Mouse (Mus musculus): ENCODE data around the gene Gusb.

Gusb gene

DNA sequence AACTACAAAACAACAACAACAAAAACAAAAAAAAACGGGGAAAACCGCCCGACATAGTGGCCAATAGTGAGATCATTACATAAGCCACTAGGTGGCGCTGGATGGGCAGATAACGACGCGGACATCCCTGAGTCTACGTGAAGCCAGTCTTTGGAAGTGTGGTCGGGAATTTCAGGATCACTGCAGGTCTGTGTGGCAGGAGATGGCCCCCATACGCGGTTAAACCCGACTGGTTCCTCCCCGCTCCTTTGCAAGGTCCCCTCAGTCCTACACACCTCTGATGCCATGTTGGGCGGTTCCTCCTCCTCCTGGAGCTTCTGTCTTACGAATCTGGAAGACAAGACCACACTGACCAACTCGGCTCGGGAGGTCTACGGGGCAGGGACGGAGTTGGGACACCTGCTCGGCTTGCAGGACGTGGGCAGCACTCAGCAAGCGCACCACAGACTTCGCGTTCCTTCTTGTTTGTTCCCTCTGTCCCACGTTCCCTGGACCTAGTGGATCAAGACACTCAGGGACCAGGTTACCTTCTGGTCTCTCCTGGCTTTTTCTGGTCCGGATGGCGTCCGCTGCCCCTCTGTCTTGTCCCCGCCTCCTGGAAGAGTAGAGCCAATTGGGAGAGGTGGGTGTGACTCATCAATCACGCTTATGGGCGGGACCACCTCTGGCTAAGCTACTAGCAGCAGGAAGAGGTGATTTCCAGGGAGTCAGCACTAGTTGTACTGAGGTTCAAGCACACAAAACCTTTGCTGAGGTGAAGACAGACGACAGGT lies 21.1 kb upstream of the Gusb start:
- DNase-seq (ENCODE audit: low read depth, low spot score): peak; percentile 93

DNA sequence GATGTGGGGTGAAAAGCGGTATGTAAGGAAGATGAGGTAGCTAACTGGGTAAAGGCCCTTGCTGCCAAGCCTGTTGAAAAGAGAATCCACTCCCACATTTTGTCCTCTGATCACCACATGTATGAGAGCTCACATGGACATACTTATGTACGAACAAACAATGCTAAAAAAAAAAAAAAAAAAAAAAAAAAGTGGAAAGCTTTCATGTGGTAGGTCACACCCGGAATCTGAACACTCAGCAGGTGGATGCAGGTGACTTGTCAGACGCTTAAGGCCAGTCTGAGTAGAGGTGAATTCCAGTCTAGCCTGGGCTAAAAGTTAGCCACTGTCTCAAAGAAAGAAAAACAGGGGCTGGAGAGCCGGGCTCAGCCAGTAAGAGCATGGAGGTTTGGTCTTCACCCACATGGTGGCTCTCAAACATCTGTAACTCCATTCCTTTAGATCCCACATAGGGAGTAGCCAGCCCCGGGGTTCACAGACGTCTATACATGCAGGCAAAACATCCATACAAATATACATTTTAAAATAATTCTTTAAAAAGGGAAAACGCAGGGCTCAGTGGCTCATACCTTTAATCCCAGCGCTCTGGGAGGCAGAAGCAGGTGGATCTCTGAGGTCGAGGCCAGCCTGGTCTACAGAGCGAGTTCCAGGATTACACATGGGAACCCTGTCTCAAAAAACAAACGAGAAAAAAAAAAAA lies 20.4 kb upstream of the Gusb start:
- DNase-seq (ENCODE audit: low read depth, low spot score): no peak

DNA sequence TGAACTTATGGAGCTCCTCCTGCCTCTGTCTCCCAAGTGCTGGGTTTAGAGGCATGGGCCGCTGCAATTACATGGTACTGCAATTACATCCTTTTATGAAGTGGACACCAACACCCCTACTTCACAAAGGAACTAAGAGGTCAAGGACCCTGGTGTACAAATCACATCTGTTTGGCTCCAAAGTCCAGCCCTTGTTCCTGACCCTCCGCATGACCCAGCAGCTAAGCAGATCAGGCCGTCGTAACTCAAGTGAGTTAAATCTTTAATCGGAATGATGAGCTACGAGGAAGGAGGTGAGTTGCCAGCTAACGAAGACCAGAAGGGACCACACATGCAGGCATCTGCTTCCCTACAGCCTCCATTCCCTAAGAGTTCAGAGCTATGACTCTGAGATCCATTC lies 19.5 kb upstream of the Gusb start:
- DNase-seq (ENCODE audit: low read depth, low spot score): no peak

DNA sequence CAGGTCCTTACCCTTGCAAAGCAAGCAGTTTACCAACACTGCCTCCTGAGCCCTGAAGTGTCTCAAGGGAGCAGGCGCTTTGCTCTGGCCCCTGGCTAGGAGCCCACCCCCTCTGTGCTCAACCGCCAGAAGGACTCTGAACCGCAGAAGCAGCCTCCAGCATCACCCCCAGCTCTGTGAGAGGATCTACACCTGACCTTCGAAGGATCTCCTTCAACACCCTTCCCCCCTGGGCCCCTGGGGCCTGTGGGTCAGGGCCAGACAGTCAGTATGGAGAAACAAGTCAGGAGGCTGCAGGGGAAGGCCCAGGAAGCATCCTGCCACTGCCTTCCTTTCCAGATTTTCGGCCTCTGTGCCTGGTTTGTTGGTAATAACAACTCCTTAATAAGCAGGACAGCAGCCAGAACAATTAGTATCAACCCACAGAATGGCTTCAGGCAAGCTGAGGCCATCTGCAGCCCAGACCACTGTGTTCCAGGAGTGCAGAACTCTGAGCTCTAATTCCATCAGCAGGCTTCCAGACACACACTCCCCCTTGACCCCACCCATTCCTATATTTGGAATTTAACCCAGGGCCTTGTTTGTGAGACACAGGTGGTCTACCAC lies 18.6 kb upstream of the Gusb start:
- DNase-seq (ENCODE audit: low read depth, low spot score): no peak

DNA sequence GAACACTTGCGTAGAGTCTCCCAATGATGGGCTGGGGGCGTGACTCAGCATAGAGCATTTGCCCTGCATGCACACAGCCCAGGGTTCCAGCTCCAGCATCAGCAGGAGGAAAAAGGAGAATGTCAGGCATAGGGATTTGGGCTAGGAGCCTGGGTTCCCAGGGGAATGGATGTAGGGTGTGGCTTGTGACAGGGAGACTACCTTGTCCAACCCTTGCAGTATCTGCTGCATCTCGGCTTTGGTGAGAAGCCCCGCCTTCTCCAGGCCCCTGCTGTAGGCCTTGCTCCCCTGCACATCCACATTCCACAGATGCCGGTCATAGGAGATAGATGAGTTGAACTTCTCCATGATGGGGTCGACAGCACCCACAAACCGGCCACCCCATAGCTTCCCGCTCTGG lies 16.6 kb upstream of the Gusb start:
- DNase-seq (ENCODE audit: low read depth, low spot score): no peak

DNA sequence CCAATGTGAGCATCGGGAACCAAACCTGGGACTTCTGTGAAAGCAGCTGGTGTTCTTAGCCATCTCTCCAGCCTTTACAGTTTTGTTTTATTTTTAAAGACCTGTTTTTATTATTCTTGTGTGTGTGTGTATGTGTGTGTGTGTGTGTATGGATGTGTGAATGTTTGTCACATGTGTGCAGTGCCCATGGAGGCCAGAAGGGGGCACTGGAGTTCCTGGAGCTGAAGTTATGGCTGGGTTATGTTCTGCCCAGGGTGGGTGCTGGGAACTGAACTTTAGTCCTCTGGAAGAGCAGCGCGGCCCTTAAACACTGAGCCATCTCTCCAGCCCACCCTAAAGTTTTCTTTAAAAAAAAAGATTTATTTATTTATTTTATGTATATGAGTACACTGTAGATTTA lies 12.3 kb upstream of the Gusb start:
- no peak for DNase-seq (ENCODE audit: low read depth, low spot score)

DNA sequence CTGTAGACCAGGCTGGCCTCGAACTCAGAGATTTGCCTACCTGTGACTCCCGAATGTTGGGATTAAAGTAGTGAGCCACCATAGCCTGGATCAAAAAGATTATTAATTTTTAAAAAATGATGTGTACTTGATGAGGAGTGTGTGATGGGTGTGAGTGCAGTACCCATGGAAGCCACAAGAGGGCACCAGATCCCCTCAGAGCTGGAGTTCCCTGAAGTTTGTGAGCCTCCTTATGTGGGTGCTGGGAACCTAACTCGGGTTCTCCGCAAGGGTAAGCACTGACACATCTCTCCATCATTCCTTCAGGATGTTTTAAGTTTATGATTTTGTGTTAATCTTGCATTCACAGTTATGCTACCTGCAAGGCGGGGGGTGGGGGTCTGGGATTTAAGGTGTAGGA lies 8.1 kb upstream of the Gusb start:
- DNase-seq (ENCODE audit: low read depth, low spot score): no peak

DNA sequence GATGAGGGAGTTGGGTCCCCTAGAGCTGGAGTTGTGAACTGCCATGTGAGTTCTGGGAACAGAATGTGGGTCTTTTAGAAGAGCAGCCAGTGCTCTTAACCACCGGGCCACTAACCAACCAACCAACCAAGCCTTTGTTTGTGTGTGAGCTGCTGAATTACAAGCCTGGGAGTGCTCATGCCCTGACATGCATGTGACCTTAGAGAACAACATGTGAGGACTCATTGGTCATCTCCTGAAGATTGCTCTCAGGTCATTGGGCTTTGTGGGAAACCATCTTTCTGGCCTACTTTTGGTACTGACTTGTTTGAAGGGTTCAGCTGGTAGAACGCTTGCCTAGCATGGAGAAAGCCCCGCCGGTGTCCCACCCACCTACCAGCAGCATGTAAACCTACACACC lies 6.9 kb upstream of the Gusb start:
- no peak for DNase-seq (ENCODE audit: low read depth, low spot score)

DNA sequence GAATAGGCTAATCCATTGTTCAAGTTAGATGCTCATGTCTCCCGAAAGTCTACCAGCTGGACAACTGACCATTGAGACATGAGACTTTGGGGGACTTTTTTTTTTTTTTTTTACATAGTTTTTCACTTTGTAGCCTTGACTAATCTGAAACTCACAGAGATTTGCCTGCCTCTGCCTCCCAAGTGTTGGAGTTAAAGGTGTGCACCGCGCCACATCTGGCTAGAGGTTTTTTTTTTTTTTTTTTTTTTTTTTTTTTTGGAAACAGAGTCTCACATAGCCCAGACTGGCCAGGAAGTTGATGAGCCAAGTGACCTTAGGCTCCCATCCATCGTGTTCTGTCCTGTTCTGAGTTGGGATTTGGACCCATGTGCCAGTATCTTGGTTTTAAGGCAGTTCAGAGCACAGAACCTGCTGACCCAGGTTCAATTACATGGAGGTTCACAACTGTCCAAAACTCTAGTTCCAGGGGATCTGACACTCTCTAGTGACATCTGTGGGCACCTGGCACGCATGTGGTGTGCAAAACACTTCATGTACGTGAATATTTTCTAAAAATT lies 5.3 kb upstream of the Gusb start:
- no peak for DNase-seq (ENCODE audit: low read depth, low spot score)

DNA sequence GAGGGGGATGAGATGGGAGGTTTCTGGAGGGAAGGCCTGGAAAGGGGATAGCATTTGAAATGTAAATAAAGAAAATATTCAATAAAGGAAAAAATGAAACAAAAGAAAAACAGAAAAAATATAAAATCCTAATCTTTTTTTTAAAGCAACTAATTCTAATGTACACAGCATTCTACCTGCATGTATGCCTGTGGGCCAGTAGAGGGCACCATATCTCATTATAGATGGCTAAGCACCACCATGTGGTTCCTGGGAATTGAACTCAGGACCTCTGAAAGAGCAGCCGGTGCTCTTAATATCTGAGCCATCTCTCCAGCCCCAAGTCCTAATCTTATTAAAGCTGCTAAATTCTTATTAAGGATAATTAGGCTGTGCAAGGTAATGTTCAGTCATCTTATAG lies 4.5 kb upstream of the Gusb start:
- peak; percentile 53 for DNase-seq (ENCODE audit: low read depth, low spot score)

DNA sequence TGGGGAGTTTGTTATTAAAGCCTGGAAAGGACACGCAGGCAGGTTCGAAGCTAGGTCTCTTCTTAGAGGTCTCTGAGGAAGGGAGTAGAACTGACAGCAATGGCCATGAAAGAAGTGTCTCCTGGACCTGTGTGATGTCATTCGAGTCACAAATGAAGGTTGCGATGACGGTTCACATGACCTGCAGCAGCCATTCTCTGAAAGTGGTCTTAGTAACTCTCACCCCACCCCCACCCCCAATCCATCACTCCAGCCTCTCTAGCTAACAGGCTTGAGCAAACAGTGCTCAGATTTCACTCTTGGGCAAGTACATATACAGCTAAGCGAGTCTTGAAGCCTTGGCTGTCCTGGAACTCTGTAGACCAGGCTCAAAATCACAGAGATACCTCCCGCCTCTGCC lies 380 bp upstream of the Gusb start:
- DNase-seq (ENCODE audit: low read depth, low spot score): no peak

DNA sequence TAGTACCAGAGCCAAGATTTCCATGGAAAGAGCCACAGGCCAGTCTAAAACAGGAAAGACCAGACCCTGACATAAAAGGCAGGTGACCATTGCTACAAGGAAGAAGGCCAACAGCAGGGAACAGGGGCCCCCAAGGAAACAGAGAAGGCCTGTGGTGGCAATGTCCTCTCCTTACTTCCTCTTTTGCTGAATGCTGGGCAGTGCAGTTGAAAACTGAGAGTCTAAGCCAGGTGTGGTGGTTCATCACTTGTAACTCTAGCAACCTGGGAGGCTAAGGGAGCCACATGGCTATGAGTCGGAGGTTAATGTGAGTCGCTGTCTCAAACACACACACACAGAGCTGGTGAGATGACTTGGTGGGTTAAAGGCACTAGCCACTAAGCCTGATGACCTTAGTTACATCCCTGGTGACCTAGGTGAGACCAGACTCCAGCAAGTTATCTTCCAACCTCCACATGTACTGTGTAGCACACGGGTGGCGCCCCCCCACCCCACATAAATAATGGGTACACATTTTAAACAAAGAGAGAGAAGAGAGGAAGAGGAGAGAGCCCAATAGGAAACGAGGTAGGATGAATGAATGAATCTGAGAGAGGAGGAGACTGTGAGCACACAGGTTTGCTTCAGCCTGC lies 1.4 kb downstream of the Gusb start:
- DNase-seq (ENCODE audit: low read depth, low spot score): peak; percentile 83

DNA sequence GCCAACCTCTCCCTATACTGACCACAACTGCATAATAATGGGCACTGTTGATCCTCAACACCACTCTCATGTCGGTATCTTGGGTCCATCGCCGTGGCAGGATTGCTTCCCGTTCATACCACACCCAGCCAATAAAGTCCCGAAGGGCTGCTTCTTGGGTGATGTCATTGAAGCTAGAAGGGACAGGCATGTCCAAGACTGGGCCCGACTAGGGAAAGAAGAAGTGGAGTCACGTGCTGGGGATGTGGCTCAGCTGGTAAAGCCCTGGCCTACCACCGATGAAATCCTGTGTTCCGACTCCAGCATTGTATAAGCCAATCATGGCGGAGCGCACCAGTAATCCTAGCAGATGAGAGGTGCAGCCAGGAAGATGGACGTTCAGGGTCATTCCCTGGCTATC lies 2.1 kb downstream of the Gusb start:
- DNase-seq (ENCODE audit: low read depth, low spot score): no peak

DNA sequence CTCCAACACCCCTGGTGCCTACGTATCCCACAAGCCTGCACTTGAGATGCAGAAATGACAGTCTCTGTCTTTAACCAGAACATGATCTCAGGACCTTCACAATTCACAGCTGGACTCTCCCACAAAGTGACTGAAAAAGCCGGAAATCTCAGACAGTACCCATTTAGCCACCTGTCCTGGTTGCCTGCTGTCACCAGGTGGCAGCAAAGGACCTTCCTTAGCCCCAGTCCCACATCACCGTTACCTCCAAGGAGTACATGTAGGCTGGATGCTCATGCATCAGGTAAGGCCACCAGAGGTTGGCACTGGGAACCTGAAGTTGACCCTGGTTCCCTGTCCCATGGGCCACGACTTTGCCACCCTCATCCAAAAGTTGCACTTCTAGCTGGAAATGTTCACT lies 3.8 kb downstream of the Gusb start:
- DNase-seq (ENCODE audit: low read depth, low spot score): peak; percentile 68

DNA sequence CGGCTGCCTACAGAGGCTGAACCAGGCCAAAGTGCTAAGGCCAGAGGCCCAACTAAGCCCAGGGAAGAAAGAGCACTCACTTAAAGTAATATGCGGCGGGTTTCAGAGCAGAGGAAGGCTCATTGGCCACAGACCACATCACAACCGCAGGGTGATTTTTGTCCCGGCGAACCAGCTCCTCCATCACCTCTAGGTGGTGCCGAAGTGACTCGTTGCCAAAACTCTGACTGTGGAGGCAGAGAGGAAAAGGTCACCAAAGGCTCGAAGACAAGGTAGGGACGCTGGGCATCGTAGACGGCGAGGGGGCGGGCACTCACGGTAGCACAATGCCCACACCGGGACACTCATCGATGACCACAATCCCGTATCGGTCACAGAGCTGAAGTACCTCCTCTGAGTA lies 5.1 kb downstream of the Gusb start:
- DNase-seq (ENCODE audit: low read depth, low spot score): no peak

DNA sequence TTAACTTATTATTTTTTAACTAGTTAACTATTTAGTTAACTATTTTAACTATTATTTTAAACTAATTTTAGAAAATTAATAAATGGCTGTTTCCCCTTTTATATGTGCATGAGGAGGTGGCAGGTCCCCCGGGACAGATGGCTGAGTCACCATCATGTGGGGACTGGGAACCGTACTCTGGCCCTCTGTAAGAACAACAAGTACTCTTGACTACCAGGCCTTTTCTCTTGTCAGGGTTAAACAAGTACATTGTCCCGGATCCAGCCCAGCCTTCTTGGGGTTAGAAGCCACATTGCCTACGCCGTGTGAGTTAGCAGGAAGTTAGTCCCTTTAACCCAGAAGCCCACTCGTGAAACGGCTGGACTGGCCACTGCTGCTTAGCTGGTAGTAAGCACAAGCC lies 7.9 kb downstream of the Gusb start:
- DNase-seq (ENCODE audit: low read depth, low spot score): no peak

DNA sequence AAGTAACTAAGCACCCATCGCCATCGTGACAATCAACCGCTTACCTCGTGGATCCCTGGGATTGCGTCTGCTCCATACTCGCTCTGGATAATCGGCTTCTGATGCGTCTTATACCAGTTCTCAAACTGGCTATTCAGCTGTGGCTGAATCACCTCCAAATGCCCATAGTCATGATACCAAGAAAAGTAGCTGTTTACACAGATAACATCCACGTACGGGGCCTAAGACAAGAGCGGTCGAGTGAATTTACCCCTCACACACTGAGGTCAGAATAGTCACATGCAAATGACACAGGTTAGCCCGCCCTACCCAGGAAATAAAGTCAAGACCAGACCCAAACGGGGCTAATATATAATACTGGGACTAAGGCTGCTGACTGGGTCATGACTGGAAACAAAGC lies 9.5 kb downstream of the Gusb start:
- DNase-seq (ENCODE audit: low read depth, low spot score): no peak

DNA sequence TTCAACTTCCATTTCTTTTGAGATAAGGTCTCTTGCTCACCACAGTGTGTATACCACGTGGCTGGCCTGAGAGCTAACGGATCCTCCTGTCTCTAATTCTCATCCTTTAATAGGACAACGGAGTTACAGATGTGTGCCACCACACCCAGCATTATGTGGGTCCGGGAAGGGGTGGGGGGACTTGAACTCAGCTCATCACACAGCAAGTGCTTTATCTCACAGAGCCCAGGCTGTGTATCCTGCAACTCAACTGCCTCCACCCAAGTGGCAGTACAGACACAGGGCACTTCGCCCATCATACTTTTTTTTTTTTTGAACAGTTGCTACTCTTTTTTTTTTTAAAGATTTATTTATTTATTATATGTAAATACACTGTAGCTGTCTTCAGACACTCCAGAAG lies 11.0 kb downstream of the Gusb start:
- no peak for DNase-seq (ENCODE audit: low read depth, low spot score)

DNA sequence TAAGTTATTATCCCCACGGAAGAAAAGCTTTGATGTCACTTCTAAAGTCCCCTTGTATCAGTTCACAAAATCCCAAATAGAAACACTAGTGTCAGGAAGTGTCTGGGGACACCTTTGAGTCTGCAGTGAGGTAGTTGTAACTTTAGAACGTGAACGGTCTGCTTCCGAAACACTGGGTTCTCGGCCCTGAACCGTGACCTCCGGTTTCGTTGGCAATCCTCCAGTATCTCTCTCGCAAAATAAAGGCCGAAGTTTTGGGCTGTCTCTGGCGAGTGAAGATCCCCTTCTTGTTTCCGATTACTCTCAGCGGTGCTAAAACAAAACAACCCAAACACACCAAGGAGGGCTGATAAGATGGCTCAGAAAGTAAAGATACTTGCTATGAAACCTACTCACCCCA lies 13.5 kb downstream of the Gusb start:
- DNase-seq (ENCODE audit: low read depth, low spot score): no peak

DNA sequence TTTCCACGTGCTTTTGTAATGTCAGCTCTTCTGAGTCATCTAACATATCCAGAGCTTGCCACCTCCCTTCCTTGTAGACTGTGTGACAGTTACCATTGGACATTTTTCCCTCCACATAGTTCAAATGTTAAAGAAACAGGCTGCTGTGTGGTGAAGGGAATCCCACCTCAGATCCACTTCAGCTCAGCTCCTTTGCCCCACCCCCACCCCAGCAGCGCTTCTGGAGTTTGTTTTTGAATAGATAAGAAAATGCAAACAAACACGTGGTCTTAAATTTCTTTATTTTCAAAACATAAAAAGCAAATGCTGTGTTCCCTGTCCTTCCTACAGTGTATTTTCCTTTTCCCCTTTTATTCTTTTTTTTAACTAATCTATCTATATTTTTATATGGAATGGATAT lies 22.6 kb downstream of the Gusb start:
- no peak for DNase-seq (ENCODE audit: low read depth, low spot score)

DNA sequence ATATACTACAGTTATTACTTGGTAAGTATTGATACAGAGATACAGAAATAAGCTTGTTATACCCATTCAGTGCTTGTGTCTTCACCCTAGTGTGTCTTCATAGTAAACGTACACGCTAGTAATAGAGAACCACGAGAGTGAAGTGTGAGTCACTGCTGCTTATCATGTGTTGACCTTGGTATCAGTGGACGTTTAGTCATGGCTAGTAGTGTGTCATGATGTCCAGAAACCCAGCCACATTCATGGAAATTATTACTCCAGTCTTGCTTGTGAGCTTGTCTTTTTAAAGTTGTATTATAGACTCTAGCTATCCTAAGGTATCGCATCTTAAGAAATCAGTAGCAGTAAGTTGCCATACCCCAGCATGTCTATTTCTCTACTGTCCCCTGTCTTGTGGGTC lies 24.2 kb downstream of the Gusb start:
- DNase-seq (ENCODE audit: low read depth, low spot score): no peak

DNA sequence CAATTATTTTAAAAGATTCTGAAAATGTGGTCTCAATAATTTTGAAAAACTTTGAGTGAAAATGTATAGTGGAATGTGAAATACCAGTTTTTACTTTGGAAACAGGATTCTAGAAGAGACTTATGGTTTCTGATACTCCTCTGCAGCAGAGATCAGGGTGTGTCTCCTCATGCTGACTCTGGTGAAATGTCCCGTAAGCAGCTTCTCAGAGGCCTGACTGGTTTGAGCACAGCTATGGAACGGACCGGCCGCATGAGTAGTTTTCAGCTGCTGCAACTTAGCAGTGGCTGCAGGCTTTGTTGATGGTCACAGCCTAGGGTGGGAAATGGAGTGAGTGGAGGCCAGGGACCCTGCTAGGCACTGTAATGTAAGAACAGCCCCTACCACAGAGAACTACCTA lies 25.1 kb downstream of the Gusb start:
- DNase-seq (ENCODE audit: low read depth, low spot score): no peak
